Mouse (Mus musculus) midbrain, postnatal 0 days (tissue): ENCODE measurements around the gene Plekhh1. TPM values are rescaled to one million over a fixed set of nuclear protein-coding genes. Genes with fewer than 3 reads are reported as not detected.

Source experiments
- ATAC-seq: fragments of 200-750 bp; cut with Nextera tagmentation; 2 replicates; pipeline ENCODE4 v1.8.0; 2017; ENCODE audit warnings: moderate number of reproducible peaks, mild to moderate bottlenecking, moderate TSS enrichment, moderate library complexity; ENCODE audit not compliant: low FRiP score
- DNase-seq: peaks from one replicate; pipeline ENCODE4 v3.0.0-alpha.2; 2015; ENCODE audit warnings: low spot score
- H3K27ac ChIP-seq: fragments of 300-500 bp; sonication (generic); 2 replicates; pipeline ENCODE4 v1.5.1; 2014; ENCODE audit warnings: low read depth, mild to moderate bottlenecking, low read length, mixed read lengths
- H3K27me3 ChIP-seq: fragments of 300-500 bp; sonication (generic); 2 replicates; pipeline ENCODE4 v1.6.1; 2014; ENCODE audit warnings: low read length, control low read depth, mixed read lengths; ENCODE audit not compliant: insufficient read depth
- H3K36me3 ChIP-seq: fragments of 300-500 bp; sonication (generic); 2 replicates; pipeline ENCODE4 v1.6.1; 2014; ENCODE audit warnings: low read length, control low read depth, mixed read lengths; ENCODE audit not compliant: insufficient read depth
- H3K4me1 ChIP-seq: fragments of 300-500 bp; sonication (generic); 2 replicates; pipeline ENCODE4 v1.6.1; 2014; ENCODE audit warnings: mild to moderate bottlenecking, control low read depth, antibody characterized with exemption, low read length, mixed read lengths; ENCODE audit not compliant: insufficient read depth
- H3K4me2 ChIP-seq: fragments of 300-500 bp; sonication (generic); 2 replicates; pipeline ENCODE4 v1.6.1; 2014; ENCODE audit warnings: low read depth, mild to moderate bottlenecking, low read length, mixed read lengths; ENCODE audit not compliant: poor library complexity, severe bottlenecking
- H3K4me3 ChIP-seq: fragments of 300-500 bp; sonication (generic); 2 replicates; pipeline ENCODE4 v1.5.1; 2014; ENCODE audit warnings: low read depth, mild to moderate bottlenecking, low read length, moderate library complexity
- H3K9ac ChIP-seq: fragments of 300-500 bp; sonication (generic); replicated peaks from 2 replicates; pipeline ENCODE4 v1.6.1; 2014; ENCODE audit warnings: mild to moderate bottlenecking, low read length, moderate library complexity, mixed read lengths; ENCODE audit not compliant: poor library complexity, severe bottlenecking
- H3K9me3 ChIP-seq: fragments of 300-500 bp; sonication (generic); 2 replicates; pipeline ENCODE4 v1.6.1; 2016; ENCODE audit warnings: low read length, control low read depth
- CTCF ChIP-seq: IDR thresholded peaks from 2 replicates; pipeline ENCODE4 v1.5.1; 2016; ENCODE audit warnings: antibody characterized with exemption, mild to moderate bottlenecking
- WGBS: fragments of 180-500 bp; shearing (Covaris S2); extraction: QIAGEN DNeasy Blood & Tissue Kit; methylation state at CpG from one replicate; pipeline ENCODE4 v1.1.7; 2014; 5-methylcytosine and 5-hydroxymethylcytosine counted together
- polyA plus RNA-seq: library from polyadenylated mRNA; unstranded; fragments of >200 nt; fragmentation: Nextera tagmentation; extraction: Ambion mirVana; gene quantifications from 2 replicates; pipeline ENCODE4 v1.2.1, GENCODE M21; 2015
- total RNA-seq: library from RNA; depleted of rRNA; stranded (reverse); fragments of >200 nt; gene quantifications from 2 replicates; pipeline ENCODE4 v1.2.3, GENCODE M21; 2014

The Plekhh1 gene
- total and polyA plus RNA-seq, 2 experiments from 2014 or later: 1.00 to 5.4 TPM

DNA sequence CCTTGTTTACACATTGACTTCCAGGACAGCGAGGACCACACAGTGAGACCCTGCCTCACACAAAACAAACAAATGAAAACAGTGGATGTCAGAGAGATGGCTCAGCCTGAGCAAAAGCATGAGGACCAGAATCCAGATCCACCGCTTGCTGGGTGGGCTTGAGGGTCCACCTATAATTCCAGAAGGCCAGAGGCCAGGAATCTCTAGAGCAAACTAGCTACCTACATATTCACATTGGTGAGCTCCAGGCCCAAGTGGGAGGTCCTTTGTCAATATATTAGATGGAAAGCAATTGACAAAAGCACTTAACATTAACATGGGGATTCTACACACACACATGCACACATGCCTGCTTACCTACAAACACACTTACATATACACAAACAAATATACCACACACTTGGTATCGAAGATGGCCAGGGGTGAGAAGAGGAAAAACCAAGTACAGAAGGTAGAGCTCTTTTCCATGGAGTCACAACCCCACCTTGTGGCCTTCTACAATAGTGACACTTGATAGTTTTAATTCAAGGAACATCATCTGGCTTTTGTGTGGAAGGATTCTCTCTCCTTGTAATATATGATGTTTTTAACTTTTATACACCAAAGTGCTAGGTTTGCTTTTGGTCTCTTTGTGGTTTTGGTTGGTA, 68.3 kb downstream of the Plekhh1 start:
- Histone ChIP-seq H3K4me1 (no peaks in the 10 kb centered on the region), H3K9ac (no peak overlapping the region), H3K4me3 (no peak overlapping the region), H3K27ac (no peak overlapping the region), H3K27me3 (no peaks in the 10 kb centered on the region), H3K4me2 (no peak overlapping the region), H3K36me3 (no peaks in the 10 kb centered on the region), H3K9me3 (no peaks in the 10 kb centered on the region)
- WGBS: 57% methylated on average over 3 of the region's 3 CpGs
- peak; percentile 86 for TF ChIP-seq CTCF
- peak; percentile 76 for DNase-seq
- no peak for ATAC-seq

DNA sequence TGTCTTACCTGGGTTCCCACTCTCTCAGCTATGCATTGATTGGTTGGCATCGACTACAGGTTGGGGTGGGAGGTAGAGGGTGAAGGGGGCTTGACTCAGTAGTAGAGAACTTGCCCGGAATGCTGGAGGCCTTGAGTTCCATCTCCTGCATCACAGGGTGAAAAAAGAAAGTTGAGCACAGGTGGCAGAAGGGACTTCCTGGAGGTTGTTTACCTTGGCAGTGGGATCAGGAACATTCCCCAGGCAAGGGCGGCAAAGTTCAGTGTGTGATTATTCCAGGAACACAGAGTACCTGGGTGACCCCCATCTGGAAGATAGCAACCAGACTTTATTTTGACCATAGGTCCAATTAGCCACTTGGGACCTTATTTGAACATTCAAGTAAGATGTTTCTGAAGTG, 74.8 kb downstream of the Plekhh1 start:
- no peak for ATAC-seq
- TF ChIP-seq CTCF: no peak
- H3K4me3 ChIP-seq: no peak overlapping the region
- DNase-seq: no peak
- no peak overlapping the region for H3K4me2 ChIP-seq
- no peaks in the 10 kb centered on the region for H3K9me3 ChIP-seq
- no peak overlapping the region for H3K27ac ChIP-seq
- H3K4me1 ChIP-seq: no peaks in the 10 kb centered on the region
- no peak overlapping the region for H3K9ac ChIP-seq
- no peaks in the 10 kb centered on the region for H3K27me3 ChIP-seq
- H3K36me3 ChIP-seq: no peaks in the 10 kb centered on the region
- 86% methylated on average over 3 of the region's 3 CpGs for WGBS

DNA sequence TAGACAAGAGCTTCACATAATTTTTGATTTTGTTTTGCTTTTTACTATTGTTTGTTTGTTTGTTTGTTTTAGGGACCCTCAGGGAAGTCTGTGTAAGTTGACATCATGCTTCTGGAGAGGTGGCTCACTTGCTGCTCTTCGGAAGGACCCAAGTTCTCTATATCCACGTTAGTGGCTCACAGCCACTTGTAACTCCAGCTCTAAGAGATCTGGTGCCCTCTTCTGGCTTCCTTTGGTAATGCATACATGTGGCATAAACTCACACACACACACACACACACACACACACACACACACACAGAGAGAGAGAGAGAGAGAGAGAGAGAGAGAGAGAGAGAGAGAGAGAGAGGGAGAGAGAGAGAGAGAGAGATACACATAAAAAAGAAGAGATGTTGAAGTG, 75.6 kb downstream of the Plekhh1 start:
- no peaks in the 10 kb centered on the region for H3K4me1 ChIP-seq
- H3K4me3 ChIP-seq: no peak overlapping the region
- H3K9me3 ChIP-seq: no peaks in the 10 kb centered on the region
- no peak overlapping the region for H3K27ac ChIP-seq
- ATAC-seq (no peak), DNase-seq (no peak)
- no peak overlapping the region for H3K4me2 ChIP-seq
- no peaks in the 10 kb centered on the region for H3K27me3 ChIP-seq
- H3K36me3 ChIP-seq: no peaks in the 10 kb centered on the region
- 56% methylated on average over 2 of the region's 2 CpGs for WGBS
- TF ChIP-seq CTCF: no peak
- no peak overlapping the region for H3K9ac ChIP-seq

DNA sequence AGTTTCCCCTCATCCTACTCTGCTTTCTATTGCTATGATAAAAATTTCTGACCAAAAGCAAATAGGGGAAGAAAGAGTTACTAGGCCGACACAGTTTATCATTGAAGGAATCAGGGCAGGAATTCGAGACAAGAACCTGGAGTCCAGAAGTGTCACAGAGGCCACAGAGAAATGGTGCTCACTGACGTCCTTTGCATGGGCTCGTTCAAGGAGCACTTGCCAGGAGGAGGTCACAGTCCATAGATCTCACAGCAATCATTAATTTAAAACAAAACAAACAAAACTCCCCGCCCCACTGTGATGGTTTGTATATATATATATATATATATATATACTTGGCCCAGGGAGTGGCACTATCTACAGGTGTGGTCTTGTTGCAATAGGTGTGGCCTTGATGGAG, 76.3 kb downstream of the Plekhh1 start:
- no peak for DNase-seq
- H3K36me3 ChIP-seq: no peaks in the 10 kb centered on the region
- H3K9ac ChIP-seq: no peak overlapping the region
- no peak for ATAC-seq
- H3K4me1 ChIP-seq: no peaks in the 10 kb centered on the region
- no peak overlapping the region for H3K4me3 ChIP-seq
- H3K27me3 ChIP-seq: no peaks in the 10 kb centered on the region
- no peaks in the 10 kb centered on the region for H3K9me3 ChIP-seq
- TF ChIP-seq CTCF: no peak
- no peak overlapping the region for H3K4me2 ChIP-seq
- 90% methylated on average over 5 of the region's 5 CpGs for WGBS
- H3K27ac ChIP-seq: no peak overlapping the region

DNA sequence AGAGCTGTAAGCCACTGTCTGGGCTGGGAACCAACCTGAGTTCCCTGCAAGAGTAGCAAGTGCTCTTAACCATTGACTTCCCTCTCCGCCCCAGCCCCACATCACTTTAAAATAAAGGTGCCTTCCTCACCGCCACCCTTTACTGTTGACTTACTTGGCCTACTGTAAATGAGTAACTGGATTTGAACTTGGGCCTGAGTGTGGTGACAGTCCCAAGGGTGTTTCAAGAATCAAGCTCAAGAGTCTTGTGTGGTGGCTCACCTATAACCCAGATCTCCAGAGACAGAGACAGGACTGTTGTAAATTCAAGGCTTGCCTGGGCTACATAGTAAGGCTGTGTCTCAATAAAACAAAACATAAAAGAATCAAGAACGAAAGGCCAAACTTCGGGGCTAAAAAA, 90.0 kb downstream of the Plekhh1 start:
- 87% methylated on average over 4 of the region's 4 CpGs for WGBS
- ATAC-seq (no peak), DNase-seq (no peak)
- no peak overlapping the region for H3K27ac ChIP-seq
- no peaks in the 10 kb centered on the region for H3K27me3 ChIP-seq
- no peak overlapping the region for H3K4me3 ChIP-seq
- no peak for TF ChIP-seq CTCF
- no peak overlapping the region for H3K4me2 ChIP-seq
- no peaks in the 10 kb centered on the region for H3K9me3 ChIP-seq
- H3K4me1 ChIP-seq: no peaks in the 10 kb centered on the region
- H3K36me3 ChIP-seq: no peaks in the 10 kb centered on the region
- H3K9ac ChIP-seq: no peak overlapping the region

DNA sequence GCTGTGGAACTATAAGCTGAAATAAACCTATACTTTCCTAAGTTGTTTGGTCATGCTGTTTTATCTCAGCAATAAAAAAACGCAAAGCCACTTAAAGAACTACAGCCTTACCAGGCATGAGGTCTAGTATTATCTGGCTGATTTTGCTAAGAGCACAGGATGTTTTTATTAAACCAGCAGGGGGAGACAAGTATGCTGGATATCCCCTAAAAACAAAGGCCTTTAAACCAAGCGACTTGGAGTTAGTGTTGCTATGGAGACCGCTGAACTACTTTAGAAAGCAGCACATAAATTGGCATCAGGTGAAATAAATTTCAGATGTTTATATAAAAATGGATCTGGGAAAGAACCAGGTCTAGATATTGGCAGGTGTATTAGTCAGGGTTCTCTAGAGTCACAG, 93.9 kb downstream of the Plekhh1 start:
- Histone ChIP-seq H3K4me3 (no peak overlapping the region), H3K9me3 (no peaks in the 10 kb centered on the region), H3K4me2 (no peak overlapping the region), H3K27ac (no peak overlapping the region), H3K9ac (no peak overlapping the region), H3K27me3 (no peaks in the 10 kb centered on the region), H3K36me3 (no peaks in the 10 kb centered on the region), H3K4me1 (no peaks in the 10 kb centered on the region)
- peak; percentile 85 for TF ChIP-seq CTCF
- 32% methylated on average over 3 of the region's 3 CpGs for WGBS
- ATAC-seq (peak; percentile 78), DNase-seq (peak; percentile 82)
